Mouse (Mus musculus) ES-Bruce4 (cell line): ENCODE measurements around the gene Mib2. TPM values are rescaled to one million over a fixed set of nuclear protein-coding genes. Genes with fewer than 3 reads are reported as not detected.
A peak's percentile ranks its signal among the peaks of the same experiment; 100 is the strongest.
"Not testable (repeated sequence)": the region's sequence is repeated elsewhere in the genome, so short reads cannot be mapped to it uniquely, and the experiment has no call there.

Source experiments
- H3K27ac ChIP-seq: 2 replicates; pipeline ENCODE4 v1.5.1; 2012; ENCODE audit warnings: low read length, inconsistent platforms; ENCODE audit not compliant: insufficient read depth
- H3K27me3 ChIP-seq: 2 replicates; pipeline ENCODE4 v1.6.1; 2012; ENCODE audit warnings: mild to moderate bottlenecking, low read length, inconsistent platforms; ENCODE audit not compliant: control insufficient read depth, poor library complexity, insufficient read depth, severe bottlenecking
- H3K36me3 ChIP-seq: 2 replicates; pipeline ENCODE4 v1.6.1; 2012; ENCODE audit warnings: inconsistent platforms, mild to moderate bottlenecking, low read length, moderate library complexity; ENCODE audit not compliant: control insufficient read depth, poor library complexity, insufficient read depth, severe bottlenecking
- H3K4me1 ChIP-seq: one replicate; pipeline ENCODE4 v1.8.1; 2011; ENCODE audit warnings: low read length; ENCODE audit not compliant: control insufficient read depth, insufficient read depth
- H3K4me3 ChIP-seq: 2 replicates; pipeline ENCODE4 v1.5.1; 2011; ENCODE audit warnings: low read depth, mild to moderate bottlenecking, low read length
- H3K9ac ChIP-seq: 2 replicates; pipeline ENCODE4 v1.6.1; 2012; ENCODE audit warnings: low read depth, mild to moderate bottlenecking, inconsistent platforms; ENCODE audit not compliant: poor library complexity, severe bottlenecking
- H3K9me3 ChIP-seq: replicated peaks from 2 replicates; pipeline ENCODE4 v1.6.1; 2012; ENCODE audit warnings: mild to moderate bottlenecking, low read length, inconsistent platforms; ENCODE audit not compliant: control insufficient read depth, poor library complexity, insufficient read depth, severe bottlenecking
- CTCF ChIP-seq: IDR thresholded peaks from one replicate; pipeline ENCODE4 v1.8.1; 2011; ENCODE audit warnings: low read depth, low read length
- EP300 ChIP-seq: IDR thresholded peaks from 2 replicates; pipeline ENCODE4 v1.6.1; 2011; ENCODE audit warnings: low read depth, low read length; ENCODE audit not compliant: insufficient read depth
- POLR2A ChIP-seq: IDR thresholded peaks from one replicate; pipeline ENCODE4 v1.8.1; 2011; ENCODE audit warnings: low read length; ENCODE audit not compliant: insufficient read depth
- polyA plus RNA-seq: library from polyadenylated mRNA; stranded (reverse); fragments of >200 nt; gene quantifications from 2 replicates; pipeline ENCODE4 v1.2.4, GENCODE M21; 2011; ENCODE audit warnings: low read depth; ENCODE audit not compliant: missing spikeins, insufficient read depth, insufficient read length

The Mib2 gene
- polyA plus RNA-seq, 1 experiment, result 13.4 TPM

GRCm38 (mm10) chr4:155694482-155695401 is 25.7 kb upstream of the Mib2 start:
- Histone ChIP-seq H3K27ac (no peak overlapping the region), H3K4me1 (peaks cover 2% of the 10 kb centered on the region), H3K9ac (peak overlapping the region; percentile 64), H3K4me3 (peak overlapping the region; percentile 70), H3K36me3 (no peaks in the 10 kb centered on the region), H3K9me3 (no peaks in the 10 kb centered on the region), H3K27me3 (no peaks in the 10 kb centered on the region)
- no peak for TF ChIP-seq CTCF
- no peak for TF ChIP-seq POLR2A
- no peak for TF ChIP-seq EP300

- H3K9me3 ChIP-seq, result no peaks in the 10 kb centered on the region
- peak within 1 kb of the TSS; percentile 70 for H3K4me3 ChIP-seq
- peak within 1 kb of the TSS; percentile 3; the same call in 1 of the 2 replicates for H3K27ac ChIP-seq
- H3K36me3 ChIP-seq, result no peaks in the 10 kb centered on the region
- TF ChIP-seq CTCF (no peak), POLR2A (no peak), EP300 (no peak)
- peaks cover 2% of the 10 kb centered on the region for H3K4me1 ChIP-seq
- H3K27me3 ChIP-seq, result no peaks in the 10 kb centered on the region
- peak within 1 kb of the TSS; percentile 64 for H3K9ac ChIP-seq
These were observed 25.1 kb upstream of the Mib2 start, which contains the start of gene Fndc10 for GRCm38 (mm10) chr4:155694111-155694481. Gene Fndc10, plus strand, starts transcription at chr4:155694342.

- no peak for TF ChIP-seq POLR2A
- no peak for TF ChIP-seq EP300
- no peak for TF ChIP-seq CTCF
- H3K4me3 ChIP-seq, result no peak overlapping the region
- H3K9ac ChIP-seq, result no peak overlapping the region
- no peak overlapping the region for H3K27ac ChIP-seq
- peaks cover 2% of the 10 kb centered on the region for H3K4me1 ChIP-seq
- H3K27me3 ChIP-seq, result no peaks in the 10 kb centered on the region
- H3K9me3 ChIP-seq, result 0 out of 2 replicates have a peak, but pooled peaks cover under 1% of the 10 kb centered on the region
- H3K36me3 ChIP-seq, result no peaks in the 10 kb centered on the region
These were observed 23.4 kb upstream of the Mib2 start for GRCm38 (mm10) chr4:155692421-155692820.

DNA sequence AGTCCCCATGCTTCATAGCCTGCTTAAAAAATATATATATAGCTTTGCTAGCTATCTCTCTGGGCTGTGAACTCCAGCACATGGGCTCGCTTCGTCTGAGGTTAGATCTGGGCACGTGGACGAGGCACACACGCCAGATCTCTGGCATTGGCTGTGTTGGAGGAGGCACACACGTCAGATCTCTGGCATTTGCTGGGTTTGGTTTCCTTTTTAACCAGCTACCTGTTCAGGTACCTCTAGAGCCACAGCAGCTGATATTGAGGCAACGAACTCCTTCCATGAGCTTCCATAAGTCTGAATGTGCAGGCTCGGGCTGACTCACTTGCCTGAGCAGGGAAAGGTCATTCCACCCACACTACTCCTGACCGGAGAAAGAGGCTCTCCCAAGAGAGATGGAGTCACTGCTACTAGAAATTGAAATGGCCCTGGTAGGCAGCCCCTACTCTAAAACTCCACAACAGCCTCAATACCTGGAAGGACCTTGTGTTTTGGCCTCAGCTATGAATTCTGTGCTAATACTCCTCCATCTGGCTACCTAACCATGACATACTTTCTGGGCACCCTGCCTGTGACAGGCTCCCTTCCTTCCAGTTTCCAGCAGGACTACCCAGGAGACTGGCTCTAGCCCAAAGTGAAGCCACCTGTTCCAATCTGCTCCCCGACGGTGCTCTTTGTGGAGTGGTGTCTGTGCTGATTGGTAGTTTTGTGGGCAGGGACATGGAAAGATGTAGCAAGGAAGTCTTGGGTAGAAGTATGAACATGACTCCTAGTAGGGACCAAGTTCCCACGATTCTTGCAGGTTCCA is 21.8 kb upstream of the Mib2 start:
- Histone ChIP-seq H3K9ac (no peak overlapping the region), H3K27me3 (no peaks in the 10 kb centered on the region), H3K36me3 (no peaks in the 10 kb centered on the region), H3K27ac (no peak overlapping the region), H3K4me3 (no peak overlapping the region), H3K4me1 (peaks cover 2% of the 10 kb centered on the region), H3K9me3 (peaks cover 7% of the 10 kb centered on the region; the same call in 1 of the 2 replicates)
- no peak for TF ChIP-seq POLR2A
- no peak for TF ChIP-seq CTCF
- TF ChIP-seq EP300, result no peak

DNA sequence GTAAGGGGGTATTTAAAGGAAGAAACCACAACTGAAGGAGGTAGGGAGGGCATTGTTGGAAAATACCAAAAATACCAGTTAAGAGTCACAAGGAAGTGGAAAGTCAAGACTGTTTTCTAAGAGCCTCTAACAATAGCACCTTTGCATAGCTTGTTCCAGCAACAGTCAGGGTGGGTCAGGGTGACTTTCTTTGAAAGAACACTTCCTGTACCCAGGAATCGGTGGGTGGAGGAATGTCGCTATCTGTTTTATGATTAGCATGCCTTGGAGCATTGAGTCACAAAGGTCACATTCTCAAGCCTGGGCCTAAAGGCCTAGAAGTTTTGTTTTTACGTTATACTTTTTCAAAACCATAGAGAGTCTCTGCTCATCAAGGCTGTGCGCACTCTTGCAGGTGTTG is 18.8 kb upstream of the Mib2 start:
- not testable (repeated sequence) for H3K4me3 ChIP-seq
- H3K27ac ChIP-seq, result peak overlapping the region; percentile 82

GRCm38 (mm10) chr4:155683670-155684277 is 14.8 kb upstream of the Mib2 start:
- H3K27me3 ChIP-seq, H3K27ac ChIP-seq, H3K4me1 ChIP-seq, H3K36me3 ChIP-seq, H3K9ac ChIP-seq, H3K4me3 ChIP-seq: not testable (repeated sequence)
- H3K9me3 ChIP-seq, result peaks cover 25% of the 10 kb centered on the region

More for the DNA sequence above, 18.8 kb upstream of the Mib2 start:
- not testable (repeated sequence) for H3K9ac ChIP-seq, H3K27me3 ChIP-seq, H3K36me3 ChIP-seq, H3K4me1 ChIP-seq
- peaks cover 25% of the 10 kb centered on the region for H3K9me3 ChIP-seq
